Mouse (Mus musculus): ENCODE measurements around the gene 1700017D01Rik. TPM values are rescaled to one million over a fixed set of nuclear protein-coding genes. Genes with fewer than 3 reads are reported as not detected.

The 1700017D01Rik gene
- total and polyA plus RNA-seq, 3 experiments: 0.16 TPM; not detected in 2

- Histone ChIP-seq H3K27me3 (ENCODE audit: insufficient read depth, low read length) (peaks cover 6% of the 10 kb centered on the region), H3K36me3 (replicated peaks) (no peaks in the 10 kb centered on the region), H3K9me3 (replicated peaks) (no peaks in the 10 kb centered on the region), H3K4me1 (ENCODE audit: insufficient read depth, low read depth, low read length) (no peaks in the 10 kb centered on the region), H3K4me3 (ENCODE audit: low read depth, low read length) (no peak overlapping the region)
- TF ChIP-seq GATA1 (IDR thresholded peaks at IDR 0.05; ENCODE audit: borderline replicate concordance, low read length) (no peak), CTCF (IDR thresholded peaks at IDR 0.05; ENCODE audit: low read depth, low read length) (no peak), TAL1 (conservative IDR thresholded peaks at IDR 0.05; ENCODE audit: low read depth, low read length) (no peak), POLR2AphosphoS5 (IDR thresholded peaks at IDR 0.05; ENCODE audit: insufficient replicate concordance, low read depth, low read length) (no peak), GATA2 (IDR thresholded peaks at IDR 0.05; ENCODE audit: borderline replicate concordance, low read depth, low read length) (no peak)
- ATAC-seq (ENCODE audit: extremely low read depth, insufficient number of reproducible peaks, low FRiP score, poor library complexity, severe bottlenecking) (no peak), DNase-seq (ENCODE audit: low spot score) (no peak)
Observed at GRCm38 (mm10) chr19:11050286-11050685, 80.4 kb downstream of the 1700017D01Rik start.

- H3K4me1 ChIP-seq (ENCODE audit: insufficient read depth, low read depth, low read length): no peaks in the 10 kb centered on the region
- no peak overlapping the region for H3K4me3 ChIP-seq (ENCODE audit: low read depth, low read length)
- H3K27me3 ChIP-seq (ENCODE audit: insufficient read depth, low read length): peaks cover 6% of the 10 kb centered on the region
- ATAC-seq (ENCODE audit: extremely low read depth, insufficient number of reproducible peaks, low FRiP score, poor library complexity, severe bottlenecking): no peak
- no peak for TF ChIP-seq GATA1 (IDR thresholded peaks at IDR 0.05; ENCODE audit: borderline replicate concordance, low read length)
- no peak for TF ChIP-seq CTCF (IDR thresholded peaks at IDR 0.05; ENCODE audit: low read depth, low read length)
- TF ChIP-seq POLR2AphosphoS5 (IDR thresholded peaks at IDR 0.05; ENCODE audit: insufficient replicate concordance, low read depth, low read length): no peak
- TF ChIP-seq TAL1 (conservative IDR thresholded peaks at IDR 0.05; ENCODE audit: low read depth, low read length): no peak
- no peak for TF ChIP-seq GATA2 (IDR thresholded peaks at IDR 0.05; ENCODE audit: borderline replicate concordance, low read depth, low read length)
- no peak for DNase-seq (ENCODE audit: low spot score)
- H3K36me3 ChIP-seq (replicated peaks): no peaks in the 10 kb centered on the region
- H3K9me3 ChIP-seq (replicated peaks): no peaks in the 10 kb centered on the region
Observed at GRCm38 (mm10) chr19:11049426-11049825, 81.2 kb downstream of the 1700017D01Rik start.

GRCm38 (mm10) chr19:11048503-11048902 is 82.2 kb downstream of the 1700017D01Rik start:
- no peaks in the 10 kb centered on the region for H3K4me1 ChIP-seq (ENCODE audit: insufficient read depth, low read depth, low read length)
- H3K36me3 ChIP-seq (replicated peaks): no peaks in the 10 kb centered on the region
- ATAC-seq (ENCODE audit: extremely low read depth, insufficient number of reproducible peaks, low FRiP score, poor library complexity, severe bottlenecking): no peak
- H3K9me3 ChIP-seq (replicated peaks): no peaks in the 10 kb centered on the region
- DNase-seq (ENCODE audit: low spot score): no peak
- no peak overlapping the region for H3K4me3 ChIP-seq (ENCODE audit: low read depth, low read length)
- H3K27me3 ChIP-seq (ENCODE audit: insufficient read depth, low read length): peaks cover 4% of the 10 kb centered on the region
- TF ChIP-seq GATA1 (IDR thresholded peaks at IDR 0.05; ENCODE audit: borderline replicate concordance, low read length) (no peak), CTCF (IDR thresholded peaks at IDR 0.05; ENCODE audit: low read depth, low read length) (no peak), POLR2AphosphoS5 (IDR thresholded peaks at IDR 0.05; ENCODE audit: insufficient replicate concordance, low read depth, low read length) (no peak), GATA2 (IDR thresholded peaks at IDR 0.05; ENCODE audit: borderline replicate concordance, low read depth, low read length) (no peak)

GRCm38 (mm10) chr19:11048009-11048408 is 82.7 kb downstream of the 1700017D01Rik start:
- Histone ChIP-seq H3K4me1 (ENCODE audit: insufficient read depth, low read depth, low read length) (no peaks in the 10 kb centered on the region), H3K27me3 (ENCODE audit: insufficient read depth, low read length) (peaks cover 3% of the 10 kb centered on the region; the same call in 1 of the 2 replicates), H3K9me3 (replicated peaks) (no peaks in the 10 kb centered on the region), H3K4me3 (ENCODE audit: low read depth, low read length) (no peak overlapping the region), H3K36me3 (replicated peaks) (no peaks in the 10 kb centered on the region)
- ATAC-seq (ENCODE audit: extremely low read depth, insufficient number of reproducible peaks, low FRiP score, poor library complexity, severe bottlenecking) (no peak), DNase-seq (ENCODE audit: low spot score) (no peak)
- TF ChIP-seq POLR2AphosphoS5 (IDR thresholded peaks at IDR 0.05; ENCODE audit: insufficient replicate concordance, low read depth, low read length) (no peak), GATA1 (IDR thresholded peaks at IDR 0.05; ENCODE audit: borderline replicate concordance, low read length) (no peak), CTCF (IDR thresholded peaks at IDR 0.05; ENCODE audit: low read depth, low read length) (no peak), GATA2 (IDR thresholded peaks at IDR 0.05; ENCODE audit: borderline replicate concordance, low read depth, low read length) (no peak), TAL1 (conservative IDR thresholded peaks at IDR 0.05; ENCODE audit: low read depth, low read length) (no peak)

Other genes with a start within 250 kb of the 1700017D01Rik start
- 2.3 and 6.8 TPM in 2 replicates for gene Tmem109, start 248.9 kb downstream of the 1700017D01Rik start, total RNA-seq (2014; fragmentation: Nextera tagmentation)
- 11.6 and 12.2 TPM in 2 replicates for gene Tmem109, start 248.9 kb downstream of the 1700017D01Rik start, total RNA-seq (2017)
- gene Tmem109, start 248.9 kb downstream of the 1700017D01Rik start, polyA plus RNA-seq (2012): 7.7 and 8.5 TPM in 2 replicates
- gene Prpf19, start 235.6 kb downstream of the 1700017D01Rik start, total RNA-seq (2014; fragmentation: Nextera tagmentation): 79.4 and 88.8 TPM in 2 replicates
- gene Prpf19, start 235.6 kb downstream of the 1700017D01Rik start, total RNA-seq (2017): 192 and 250 TPM in 2 replicates
- gene Prpf19, start 235.6 kb downstream of the 1700017D01Rik start, polyA plus RNA-seq (2012): 81.9 and 89.0 TPM in 2 replicates
- not detected in 2 replicates for gene Zp1, start 210.2 kb downstream of the 1700017D01Rik start, total RNA-seq (2014; fragmentation: Nextera tagmentation)
- not detected in 2 replicates for gene Zp1, start 210.2 kb downstream of the 1700017D01Rik start, total RNA-seq (2017)
- 0.03 TPM in 1 of 2 replicates, not detected in the other for gene Zp1, start 210.2 kb downstream of the 1700017D01Rik start, polyA plus RNA-seq (2012)
- gene Ptgdr2, start 193.7 kb downstream of the 1700017D01Rik start, total RNA-seq (2014; fragmentation: Nextera tagmentation): not detected in 2 replicates
- 0.12 TPM in 1 of 2 replicates, not detected in the other for gene Ptgdr2, start 193.7 kb downstream of the 1700017D01Rik start, total RNA-seq (2017)
- not detected in 2 replicates for gene Ptgdr2, start 193.7 kb downstream of the 1700017D01Rik start, polyA plus RNA-seq (2012)
- gene Ccdc86, start 181.6 kb downstream of the 1700017D01Rik start, total RNA-seq (2014; fragmentation: Nextera tagmentation): 18.8 and 21.2 TPM in 2 replicates
- 10.0 and 10.1 TPM in 2 replicates for gene Ccdc86, start 181.6 kb downstream of the 1700017D01Rik start, total RNA-seq (2017)
- gene Ccdc86, start 181.6 kb downstream of the 1700017D01Rik start, polyA plus RNA-seq (2012): 45.7 and 51.6 TPM in 2 replicates
- not detected in 2 replicates for gene Ms4a10, start 156.2 kb downstream of the 1700017D01Rik start, total RNA-seq (2014; fragmentation: Nextera tagmentation)
- gene Ms4a10, start 156.2 kb downstream of the 1700017D01Rik start, total RNA-seq (2017): not detected in 2 replicates
- gene Ms4a10, start 156.2 kb downstream of the 1700017D01Rik start, polyA plus RNA-seq (2012): 0.05 TPM in 1 of 2 replicates, not detected in the other
- not detected in 2 replicates for gene Ms4a15, start 137.6 kb downstream of the 1700017D01Rik start, total RNA-seq (2014; fragmentation: Nextera tagmentation)
- 0.29 TPM in 1 of 2 replicates, not detected in the other for gene Ms4a15, start 137.6 kb downstream of the 1700017D01Rik start, total RNA-seq (2017)
- gene Ms4a15, start 137.6 kb downstream of the 1700017D01Rik start, polyA plus RNA-seq (2012): 0.29 TPM in 1 of 2 replicates, not detected in the other
- gene Ms4a18, start 112.8 kb downstream of the 1700017D01Rik start, total RNA-seq (2014; fragmentation: Nextera tagmentation): not detected in 2 replicates
- gene Ms4a18, start 112.8 kb downstream of the 1700017D01Rik start, total RNA-seq (2017): not detected in 2 replicates
- gene Ms4a18, start 112.8 kb downstream of the 1700017D01Rik start, polyA plus RNA-seq (2012): not detected in 2 replicates
- gene Ms4a8a, start 49.8 kb downstream of the 1700017D01Rik start, total RNA-seq (2014; fragmentation: Nextera tagmentation): not detected in 2 replicates
- gene Ms4a8a, start 49.8 kb downstream of the 1700017D01Rik start, total RNA-seq (2017): not detected in 2 replicates
- gene Ms4a8a, start 49.8 kb downstream of the 1700017D01Rik start, polyA plus RNA-seq (2012): not detected in 2 replicates
- gene 1700025F22Rik, start 34.4 kb upstream of the 1700017D01Rik start, total RNA-seq (2014; fragmentation: Nextera tagmentation): not detected in 2 replicates
- gene 1700025F22Rik, start 34.4 kb upstream of the 1700017D01Rik start, total RNA-seq (2017): not detected in 2 replicates
- not detected in 2 replicates for gene 1700025F22Rik, start 34.4 kb upstream of the 1700017D01Rik start, polyA plus RNA-seq (2012)
- gene Ms4a13, start 65.9 kb upstream of the 1700017D01Rik start, total RNA-seq (2014; fragmentation: Nextera tagmentation): not detected in 2 replicates
- gene Ms4a13, start 65.9 kb upstream of the 1700017D01Rik start, total RNA-seq (2017): not detected in 2 replicates
- gene Ms4a13, start 65.9 kb upstream of the 1700017D01Rik start, polyA plus RNA-seq (2012): not detected in 2 replicates
- not detected in 2 replicates for gene Ms4a12, start 101.6 kb upstream of the 1700017D01Rik start, total RNA-seq (2014; fragmentation: Nextera tagmentation)
- 0.16 TPM in 1 of 2 replicates, not detected in the other for gene Ms4a12, start 101.6 kb upstream of the 1700017D01Rik start, total RNA-seq (2017)
- gene Ms4a12, start 101.6 kb upstream of the 1700017D01Rik start, polyA plus RNA-seq (2012): not detected in 2 replicates
- not detected in 2 replicates for gene Ms4a1, start 135.4 kb upstream of the 1700017D01Rik start, total RNA-seq (2014; fragmentation: Nextera tagmentation)
- 0.06 and 0.22 TPM in 2 replicates for gene Ms4a1, start 135.4 kb upstream of the 1700017D01Rik start, total RNA-seq (2017)
- not detected in 2 replicates for gene Ms4a1, start 135.4 kb upstream of the 1700017D01Rik start, polyA plus RNA-seq (2012)
- gene Ms4a5, start 153.0 kb upstream of the 1700017D01Rik start, total RNA-seq (2014; fragmentation: Nextera tagmentation): not detected in 2 replicates
- gene Ms4a5, start 153.0 kb upstream of the 1700017D01Rik start, total RNA-seq (2017): 0.23 and 0.38 TPM in 2 replicates
- gene Ms4a5, start 153.0 kb upstream of the 1700017D01Rik start, polyA plus RNA-seq (2012): not detected in 2 replicates
- gene Ms4a14, start 183.6 kb upstream of the 1700017D01Rik start, total RNA-seq (2014; fragmentation: Nextera tagmentation): not detected in 2 replicates
- gene Ms4a14, start 183.6 kb upstream of the 1700017D01Rik start, total RNA-seq (2017): 0.05 and 0.06 TPM in 2 replicates
- not detected in 2 replicates for gene Ms4a14, start 183.6 kb upstream of the 1700017D01Rik start, polyA plus RNA-seq (2012)
- not detected in 2 replicates for gene Ms4a7, start 205.3 kb upstream of the 1700017D01Rik start, total RNA-seq (2014; fragmentation: Nextera tagmentation)
- gene Ms4a7, start 205.3 kb upstream of the 1700017D01Rik start, total RNA-seq (2017): 0.05 and 0.12 TPM in 2 replicates
- gene Ms4a7, start 205.3 kb upstream of the 1700017D01Rik start, polyA plus RNA-seq (2012): not detected in 2 replicates
- not detected in 2 replicates for gene Ms4a4a, start 244.6 kb upstream of the 1700017D01Rik start, total RNA-seq (2014; fragmentation: Nextera tagmentation)
- not detected in 2 replicates for gene Ms4a4a, start 244.6 kb upstream of the 1700017D01Rik start, total RNA-seq (2017)
- not detected in 2 replicates for gene Ms4a4a, start 244.6 kb upstream of the 1700017D01Rik start, polyA plus RNA-seq (2012)